Mouse (Mus musculus) stomach, embryonic 15.5 days (tissue): ENCODE measurements around the gene Peli2. TPM values are rescaled to one million over a fixed set of nuclear protein-coding genes. Genes with fewer than 3 reads are reported as not detected.

Source experiments
- ATAC-seq: fragments of 200-750 bp; cut with Nextera tagmentation; 2 replicates; pipeline ENCODE4 v1.8.0; 2017; ENCODE audit warnings: low read depth, moderate number of reproducible peaks, moderate TSS enrichment; ENCODE audit not compliant: insufficient read depth, low FRiP score
- H3K27ac ChIP-seq: fragments of 300-500 bp; sonication (generic); 2 replicates; pipeline ENCODE4 v1.5.1; 2015; ENCODE audit warnings: mild to moderate bottlenecking, inconsistent platforms
- H3K27me3 ChIP-seq: fragments of 300-500 bp; sonication (generic); replicated peaks from 2 replicates; pipeline ENCODE4 v1.6.1; 2015; ENCODE audit warnings: inconsistent platforms
- H3K36me3 ChIP-seq: fragments of 300-500 bp; sonication (generic); 2 replicates; pipeline ENCODE4 v1.6.1; 2015; ENCODE audit warnings: inconsistent platforms
- H3K4me1 ChIP-seq: fragments of 300-500 bp; sonication (generic); 2 replicates; pipeline ENCODE4 v1.6.1; 2015; ENCODE audit warnings: inconsistent platforms
- H3K4me2 ChIP-seq: fragments of 300-500 bp; sonication (generic); 2 replicates; pipeline ENCODE4 v1.6.1; 2015; ENCODE audit warnings: mild to moderate bottlenecking, inconsistent platforms
- H3K4me3 ChIP-seq: fragments of 300-500 bp; sonication (generic); replicated peaks from 2 replicates; pipeline ENCODE4 v1.5.1; 2015; ENCODE audit warnings: inconsistent platforms
- H3K9ac ChIP-seq: fragments of 300-500 bp; sonication (generic); 2 replicates; pipeline ENCODE4 v1.6.1; 2015; ENCODE audit warnings: inconsistent platforms
- H3K9me3 ChIP-seq: fragments of 300-500 bp; sonication (generic); 2 replicates; pipeline ENCODE4 v1.6.1; 2016; ENCODE audit warnings: inconsistent platforms
- WGBS: fragments of 180-500 bp; shearing (Covaris S2); methylation state at CpG from one replicate; pipeline ENCODE4 v1.1.7; 2015; 5-methylcytosine and 5-hydroxymethylcytosine counted together
- polyA plus RNA-seq: library from polyadenylated mRNA; unstranded; fragments of >200 nt; fragmentation: Nextera tagmentation; extraction: Ambion mirVana; gene quantifications from 2 replicates; pipeline ENCODE4 v1.2.1, GENCODE M21; 2015

Peli2 gene
- polyA plus RNA-seq, 1 experiment from 2014 or later: 8.1 TPM

- Histone ChIP-seq H3K4me1 (0 out of 2 replicates have a peak, but pooled peaks cover 7% of the 10 kb centered on the region), H3K9me3 (no peaks in the 10 kb centered on the region), H3K36me3 (no peaks in the 10 kb centered on the region), H3K4me3 (no peak overlapping the region), H3K27me3 (no peaks in the 10 kb centered on the region), H3K27ac (peak overlapping the region; percentile 33), H3K4me2 (peak overlapping the region; percentile 29), H3K9ac (no peak overlapping the region)
- WGBS: 29% methylated on average over 13 of the region's 13 CpGs
- ATAC-seq: peak; percentile 2; the same call in 1 of the 2 replicates
Observed at GRCm38 (mm10) chr14:48155153-48155552, 34.5 kb downstream of the Peli2 start.

GRCm38 (mm10) chr14:48157085-48157484 is 36.5 kb downstream of the Peli2 start:
- H3K4me2 ChIP-seq: no peak overlapping the region
- H3K36me3 ChIP-seq: no peaks in the 10 kb centered on the region
- no peak for ATAC-seq
- 87% methylated on average over 3 of the region's 3 CpGs for WGBS
- H3K9ac ChIP-seq: no peak overlapping the region
- 0 out of 2 replicates have a peak, but pooled peaks cover 7% of the 10 kb centered on the region for H3K4me1 ChIP-seq
- no peaks in the 10 kb centered on the region for H3K9me3 ChIP-seq
- H3K4me3 ChIP-seq: no peak overlapping the region
- no peak overlapping the region for H3K27ac ChIP-seq
- H3K27me3 ChIP-seq: no peaks in the 10 kb centered on the region

GRCm38 (mm10) chr14:48157835-48158234 is 37.2 kb downstream of the Peli2 start:
- no peak for ATAC-seq
- no peaks in the 10 kb centered on the region for H3K27me3 ChIP-seq
- 68% methylated on average over 8 of the region's 8 CpGs for WGBS

GRCm38 (mm10) chr14:48159401-48159800 is 38.8 kb downstream of the Peli2 start:
- no peak overlapping the region for H3K27ac ChIP-seq
- ATAC-seq: no peak
- 53% methylated on average over 3 of the region's 3 CpGs for WGBS
- H3K9me3 ChIP-seq: no peaks in the 10 kb centered on the region
- H3K4me2 ChIP-seq: no peak overlapping the region
- H3K36me3 ChIP-seq: no peaks in the 10 kb centered on the region
- H3K27me3 ChIP-seq: no peaks in the 10 kb centered on the region
- H3K9ac ChIP-seq: no peak overlapping the region
- H3K4me3 ChIP-seq: no peak overlapping the region
- 0 out of 2 replicates have a peak, but pooled peaks cover 10% of the 10 kb centered on the region for H3K4me1 ChIP-seq

More at GRCm38 (mm10) chr14:48157835-48158234, 37.2 kb downstream of the Peli2 start:
- Histone ChIP-seq H3K9me3 (no peaks in the 10 kb centered on the region), H3K4me2 (no peak overlapping the region), H3K9ac (no peak overlapping the region), H3K4me3 (no peak overlapping the region), H3K36me3 (no peaks in the 10 kb centered on the region), H3K4me1 (0 out of 2 replicates have a peak, but pooled peaks cover 7% of the 10 kb centered on the region), H3K27ac (no peak overlapping the region)

- Histone ChIP-seq H3K27me3 (no peaks in the 10 kb centered on the region), H3K36me3 (no peaks in the 10 kb centered on the region), H3K27ac (no peak overlapping the region), H3K4me2 (no peak overlapping the region), H3K9ac (no peak overlapping the region), H3K9me3 (no peaks in the 10 kb centered on the region), H3K4me3 (no peak overlapping the region), H3K4me1 (0 out of 2 replicates have a peak, but pooled peaks cover 7% of the 10 kb centered on the region)
- WGBS: 86% methylated on average over 14 of the region's 14 CpGs
- no peak for ATAC-seq
Observed at GRCm38 (mm10) chr14:48162446-48162845, 41.8 kb downstream of the Peli2 start.

- Histone ChIP-seq H3K4me3 (no peak overlapping the region), H3K9me3 (no peaks in the 10 kb centered on the region), H3K9ac (no peak overlapping the region), H3K36me3 (no peaks in the 10 kb centered on the region), H3K4me2 (no peak overlapping the region), H3K4me1 (0 out of 2 replicates have a peak, but pooled peaks cover 5% of the 10 kb centered on the region), H3K27ac (no peak overlapping the region), H3K27me3 (no peaks in the 10 kb centered on the region)
- no peak for ATAC-seq
- WGBS: 44% methylated on average over 8 of the region's 8 CpGs
Observed at GRCm38 (mm10) chr14:48164917-48165316, 44.3 kb downstream of the Peli2 start.

- H3K4me1 ChIP-seq: peaks cover 9% of the 10 kb centered on the region
- no peak overlapping the region for H3K4me3 ChIP-seq
- no peaks in the 10 kb centered on the region for H3K36me3 ChIP-seq
- no peaks in the 10 kb centered on the region for H3K9me3 ChIP-seq
- H3K27me3 ChIP-seq: no peaks in the 10 kb centered on the region
- H3K4me2 ChIP-seq: no peak overlapping the region
- WGBS: 83% methylated on average over 9 of the region's 9 CpGs
- no peak overlapping the region for H3K9ac ChIP-seq
- no peak overlapping the region for H3K27ac ChIP-seq
- no peak for ATAC-seq
Observed at GRCm38 (mm10) chr14:48166396-48166795, 45.8 kb downstream of the Peli2 start.

- ATAC-seq: no peak
- Histone ChIP-seq H3K4me1 (peaks cover 14% of the 10 kb centered on the region), H3K9me3 (no peaks in the 10 kb centered on the region), H3K4me2 (no peak overlapping the region), H3K27me3 (no peaks in the 10 kb centered on the region), H3K27ac (no peak overlapping the region), H3K4me3 (no peak overlapping the region), H3K36me3 (no peaks in the 10 kb centered on the region), H3K9ac (no peak overlapping the region)
- WGBS: 44% methylated on average over 3 of the region's 3 CpGs
Observed at GRCm38 (mm10) chr14:48167020-48167419, 46.4 kb downstream of the Peli2 start.

- Histone ChIP-seq H3K27ac (no peak overlapping the region), H3K9me3 (no peaks in the 10 kb centered on the region), H3K4me2 (no peak overlapping the region), H3K36me3 (no peaks in the 10 kb centered on the region), H3K9ac (no peak overlapping the region), H3K4me1 (peaks cover 23% of the 10 kb centered on the region), H3K4me3 (no peak overlapping the region), H3K27me3 (no peaks in the 10 kb centered on the region)
- ATAC-seq: no peak
- 76% methylated on average over 6 of the region's 6 CpGs for WGBS
Observed at GRCm38 (mm10) chr14:48168116-48168515, 47.5 kb downstream of the Peli2 start.

GRCm38 (mm10) chr14:48169970-48170369 is 49.3 kb downstream of the Peli2 start:
- Histone ChIP-seq H3K27ac (no peak overlapping the region), H3K9ac (no peak overlapping the region), H3K4me2 (no peak overlapping the region), H3K36me3 (no peaks in the 10 kb centered on the region), H3K27me3 (no peaks in the 10 kb centered on the region), H3K9me3 (no peaks in the 10 kb centered on the region), H3K4me3 (no peak overlapping the region), H3K4me1 (peaks cover 18% of the 10 kb centered on the region)
- 60% methylated on average over 7 of the region's 7 CpGs for WGBS
- no peak for ATAC-seq

GRCm38 (mm10) chr14:48171268-48171667 is 50.6 kb downstream of the Peli2 start:
- ATAC-seq: no peak
- Histone ChIP-seq H3K27ac (peak overlapping the region; percentile 45; the same call in 1 of the 2 replicates), H3K4me3 (no peak overlapping the region), H3K4me1 (peaks cover 18% of the 10 kb centered on the region), H3K4me2 (no peak overlapping the region), H3K9me3 (no peaks in the 10 kb centered on the region), H3K27me3 (no peaks in the 10 kb centered on the region), H3K9ac (no peak overlapping the region), H3K36me3 (no peaks in the 10 kb centered on the region)
- WGBS: 59% methylated on average over 12 of the region's 12 CpGs

GRCm38 (mm10) chr14:48172026-48172425 is 51.4 kb downstream of the Peli2 start:
- Histone ChIP-seq H3K4me3 (no peak overlapping the region), H3K36me3 (no peaks in the 10 kb centered on the region), H3K9me3 (no peaks in the 10 kb centered on the region), H3K4me1 (peaks cover 18% of the 10 kb centered on the region), H3K9ac (no peak overlapping the region), H3K4me2 (no peak overlapping the region), H3K27ac (no peak overlapping the region), H3K27me3 (no peaks in the 10 kb centered on the region)
- WGBS: 20% methylated on average over 8 of the region's 8 CpGs
- peak; percentile 95 for ATAC-seq

GRCm38 (mm10) chr14:48172876-48173275 is 52.3 kb downstream of the Peli2 start:
- peaks cover 18% of the 10 kb centered on the region for H3K4me1 ChIP-seq
- H3K9ac ChIP-seq: no peak overlapping the region
- H3K27me3 ChIP-seq: no peaks in the 10 kb centered on the region
- H3K4me2 ChIP-seq: no peak overlapping the region
- H3K4me3 ChIP-seq: no peak overlapping the region
- 88% methylated on average over 8 of the region's 8 CpGs for WGBS
- H3K36me3 ChIP-seq: no peaks in the 10 kb centered on the region
- H3K27ac ChIP-seq: no peak overlapping the region
- no peaks in the 10 kb centered on the region for H3K9me3 ChIP-seq
- ATAC-seq: no peak
